Mouse (Mus musculus) MEL (cell line): ENCODE measurements around the gene Pnkp. TPM values are rescaled to one million over a fixed set of nuclear protein-coding genes. Genes with fewer than 3 reads are reported as not detected.

Experiments used
- DNase-seq: peaks from one replicate; pipeline ENCODE4 v3.0.0; 2011; ENCODE audit warnings: low read depth, low spot score
- H3K27ac ChIP-seq: 2 replicates; pipeline ENCODE4 v1.5.1; 2012; ENCODE audit warnings: low read depth, mild to moderate bottlenecking, control low read depth, low read length, moderate library complexity; ENCODE audit not compliant: control insufficient read depth
- H3K27me3 ChIP-seq, 2 experiments: fragments of 150-350 bp in 1 of 2; sonication (generic) in 1 of 2; 2 replicates each; pipeline ENCODE4 v1.6.1; 2012; ENCODE audit warnings: low read length in 2 of 2, mild to moderate bottlenecking in 2 of 2, improper control_type of control experiment in 1 of 2, moderate library complexity in 1 of 2; ENCODE audit not compliant: insufficient read depth in 2 of 2, control insufficient read depth in 1 of 2
- H3K36me3 ChIP-seq, 2 experiments: 2 replicates each; pipeline ENCODE4 v1.6.1; 2012 to 2014; ENCODE audit warnings: low read length in 2 of 2, improper control_type of control experiment in 1 of 2, inconsistent platforms in 1 of 2, mild to moderate bottlenecking in 1 of 2; ENCODE audit not compliant: insufficient read depth in 2 of 2, control insufficient read depth in 1 of 2
- H3K4me1 ChIP-seq, 2 experiments: fragments of 150-350 bp in 1 of 2; sonication (generic) in 1 of 2; 2 replicates each; pipeline ENCODE4 v1.6.1; 2012; ENCODE audit warnings: low read length in 2 of 2, improper control_type of control experiment in 1 of 2, mild to moderate bottlenecking in 1 of 2; ENCODE audit not compliant: insufficient read depth in 2 of 2, control insufficient read depth in 1 of 2
- H3K4me3 ChIP-seq, 2 experiments: fragments of 150-350 bp in 1 of 2; sonication (generic) in 1 of 2; 2 replicates each; pipeline ENCODE4 v1.5.1; 2012; ENCODE audit warnings: low read depth in 2 of 2, low read length in 2 of 2, mild to moderate bottlenecking in 2 of 2, moderate library complexity in 2 of 2, control low read depth in 1 of 2, improper control_type of control experiment in 1 of 2; ENCODE audit not compliant: control insufficient read depth in 1 of 2, insufficient read depth in 1 of 2
- H3K79me2 ChIP-seq: 2 replicates; pipeline ENCODE4 v1.6.1; 2012; ENCODE audit warnings: mild to moderate bottlenecking, low read length, moderate library complexity; ENCODE audit not compliant: control insufficient read depth, poor library complexity, insufficient read depth
- H3K9ac ChIP-seq: 2 replicates; pipeline ENCODE4 v1.6.1; 2012; ENCODE audit warnings: low read depth, mild to moderate bottlenecking, control low read depth, low read length, moderate library complexity; ENCODE audit not compliant: control insufficient read depth, poor library complexity, severe bottlenecking
- H3K9me3 ChIP-seq: fragments of 150-350 bp; sonication (generic); replicated peaks from 2 replicates; pipeline ENCODE4 v1.6.1; 2012; ENCODE audit warnings: mild to moderate bottlenecking, low read length, improper control_type of control experiment, moderate library complexity; ENCODE audit not compliant: insufficient read depth
- BHLHE40 ChIP-seq: IDR thresholded peaks from 2 replicates; pipeline ENCODE4 v1.6.1; 2012; ENCODE audit warnings: low read depth, mild to moderate bottlenecking, inconsistent platforms, low read length, improper control_type of control experiment, borderline replicate concordance
- CHD1 ChIP-seq: IDR thresholded peaks from 2 replicates; pipeline ENCODE4 v1.6.1; 2012; ENCODE audit warnings: low read depth, mild to moderate bottlenecking, inconsistent platforms, low read length, improper control_type of control experiment
- CTCF ChIP-seq, 3 experiments: IDR thresholded peaks in 2 of 3; conservative IDR thresholded peaks in 1 of 3; 2 replicates each; pipeline ENCODE4 v1.5.1; 2011 to 2012; ENCODE audit warnings: low read length in 3 of 3, low read depth in 2 of 3, mild to moderate bottlenecking in 2 of 3, improper control_type of control experiment in 1 of 3, inconsistent platforms in 1 of 3, mixed read lengths in 1 of 3, moderate library complexity in 1 of 3; ENCODE audit not compliant: control insufficient read depth in 1 of 3, insufficient read depth in 1 of 3, poor library complexity in 1 of 3, severe bottlenecking in 1 of 3
- E2F4 ChIP-seq: IDR thresholded peaks from 2 replicates; pipeline ENCODE4 v1.6.1; 2011; ENCODE audit warnings: low read depth, low read length, improper control_type of control experiment, borderline replicate concordance
- ELF1 ChIP-seq: IDR thresholded peaks from 2 replicates; pipeline ENCODE4 v1.6.1; 2014; ENCODE audit warnings: low read depth, mild to moderate bottlenecking, inconsistent platforms, low read length, improper control_type of control experiment, moderate library complexity
- GATA1 ChIP-seq: IDR thresholded peaks from 2 replicates; pipeline ENCODE4 v1.6.1; 2011; ENCODE audit warnings: low read depth, low read length, improper control_type of control experiment
- HCFC1 ChIP-seq: IDR thresholded peaks from 2 replicates; pipeline ENCODE4 v1.6.1; 2012; ENCODE audit warnings: low read depth, mild to moderate bottlenecking, inconsistent platforms, low read length, improper control_type of control experiment, moderate library complexity
- MAZ ChIP-seq: IDR thresholded peaks from 2 replicates; pipeline ENCODE4 v1.6.1; 2012; ENCODE audit warnings: low read depth, mild to moderate bottlenecking, inconsistent platforms, low read length, improper control_type of control experiment
- MEF2A ChIP-seq: IDR thresholded peaks from 2 replicates; pipeline ENCODE4 v1.6.1; 2014; ENCODE audit warnings: low read depth, mild to moderate bottlenecking, inconsistent platforms, low read length, improper control_type of control experiment; ENCODE audit not compliant: poor library complexity, insufficient replicate concordance, severe bottlenecking; ENCODE audit errors: extremely low read depth
- NELFE ChIP-seq: IDR thresholded peaks from 2 replicates; pipeline ENCODE4 v1.6.1; 2011; ENCODE audit warnings: low read depth, low read length, improper control_type of control experiment
- NRF1 ChIP-seq: IDR thresholded peaks from 2 replicates; pipeline ENCODE4 v1.6.1; 2014; ENCODE audit warnings: low read depth, mild to moderate bottlenecking, inconsistent platforms, low read length, improper control_type of control experiment, moderate library complexity; ENCODE audit not compliant: poor library complexity, insufficient read depth, severe bottlenecking
- POLR2A ChIP-seq, 2 experiments: IDR thresholded peaks; 2 replicates each; pipeline ENCODE4 v1.6.1; 2011 to 2012; ENCODE audit warnings: low read length in 2 of 2, mild to moderate bottlenecking in 2 of 2, control low read depth in 1 of 2, improper control_type of control experiment in 1 of 2, low read depth in 1 of 2, moderate library complexity in 1 of 2; ENCODE audit not compliant: control insufficient read depth in 1 of 2, insufficient read depth in 1 of 2, poor library complexity in 1 of 2
- POLR2AphosphoS5 ChIP-seq: IDR thresholded peaks from 2 replicates; pipeline ENCODE4 v1.6.1; 2012; ENCODE audit warnings: low read depth, borderline replicate concordance, mild to moderate bottlenecking, inconsistent platforms, low read length, moderate library complexity, mixed read lengths
- SMC3 ChIP-seq: IDR thresholded peaks from 2 replicates; pipeline ENCODE4 v1.6.1; 2011; ENCODE audit warnings: low read depth, low read length, improper control_type of control experiment
- TAL1 ChIP-seq: IDR thresholded peaks from 2 replicates; pipeline ENCODE4 v1.6.1; 2012; ENCODE audit warnings: mild to moderate bottlenecking, inconsistent platforms, low read length, moderate library complexity, mixed read lengths
- TBP ChIP-seq: IDR thresholded peaks from 2 replicates; pipeline ENCODE4 v1.8.0; 2011; ENCODE audit warnings: low read depth, low read length, improper control_type of control experiment
- TCF12 ChIP-seq: IDR thresholded peaks from 2 replicates; pipeline ENCODE4 v1.6.1; 2014; ENCODE audit warnings: low read depth, mild to moderate bottlenecking, inconsistent platforms, low read length, improper control_type of control experiment, moderate library complexity
- UBTF ChIP-seq: IDR thresholded peaks from 2 replicates; pipeline ENCODE4 v1.6.1; 2012; ENCODE audit warnings: low read depth, mild to moderate bottlenecking, inconsistent platforms, low read length, improper control_type of control experiment, moderate library complexity, borderline replicate concordance; ENCODE audit not compliant: insufficient read depth
- ZKSCAN1 ChIP-seq: IDR thresholded peaks from 2 replicates; pipeline ENCODE4 v1.6.1; 2012; ENCODE audit warnings: low read depth, mild to moderate bottlenecking, inconsistent platforms, low read length, improper control_type of control experiment, moderate library complexity
- ZNF384 ChIP-seq: IDR thresholded peaks from 2 replicates; pipeline ENCODE4 v1.6.1; 2012; ENCODE audit warnings: low read depth, mild to moderate bottlenecking, inconsistent platforms, low read length, improper control_type of control experiment
- polyA plus RNA-seq, 2 experiments: library from polyadenylated mRNA; stranded (reverse) in 1 of 2; unstranded in 1 of 2; fragments of >175 nt in 1 of 2; fragments of >200 nt in 1 of 2; gene quantifications; 2 replicates each; pipeline versions ENCODE4 v1.2.1 to v1.2.4; 2012; ENCODE audit warnings: low replicate concordance in 2 of 2, low read depth in 1 of 2; ENCODE audit not compliant: insufficient read length in 2 of 2, insufficient read depth in 1 of 2, missing spikeins in 1 of 2
- total RNA-seq: library from RNA; depleted of rRNA; stranded (reverse); fragments of 300-350 nt; gene quantifications from 2 replicates; pipeline ENCODE4 v1.2.3, GENCODE M21; 2012

Pnkp gene
- total and polyA plus RNA-seq, 3 experiments, result 39.3 to 45.6 TPM; not detected in 1

DNA sequence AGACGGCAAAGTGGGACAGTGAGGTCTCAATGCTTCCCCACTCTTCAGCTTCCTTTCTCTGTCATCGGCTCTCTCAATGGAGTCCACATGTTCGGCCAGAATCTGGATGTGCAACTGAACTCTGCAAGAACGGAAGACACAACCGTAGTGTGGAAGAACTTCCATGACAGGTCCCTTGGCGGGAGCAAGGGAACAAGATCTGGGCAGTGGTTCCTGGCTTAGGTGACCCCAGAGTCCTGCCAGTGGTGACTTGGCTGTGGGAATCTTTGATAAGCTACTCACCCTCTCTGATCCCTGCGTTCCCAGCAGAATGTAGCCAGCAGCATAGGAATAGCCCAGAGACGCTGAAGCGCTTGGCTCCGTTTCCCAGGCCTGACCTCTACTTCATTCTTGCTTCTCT, 39.6 kb downstream of the Pnkp start:
- H3K9me3 ChIP-seq, result no peaks in the 10 kb centered on the region
- H3K9ac ChIP-seq, result peak overlapping the region; percentile 86
- DNase-seq, result no peak
- peak overlapping the region; percentile 59 for H3K27ac ChIP-seq
- peaks cover 0 to 6% of the 10 kb centered on the region in 2 experiments; a peak in 2 of 4 replicates for H3K36me3 ChIP-seq
- peak overlapping the region; percentile 72 to 88 for H3K4me3 ChIP-seq
- H3K27me3 ChIP-seq, result no peaks in the 10 kb centered on the region
- no peak for TF ChIP-seq E2F4
- no peak for TF ChIP-seq HCFC1
- TF ChIP-seq ZNF384, result no peak
- no peak for TF ChIP-seq POLR2A (IDR thresholded peaks at IDR 0.05; ENCODE audit: control insufficient read depth in 1 of 2, insufficient read depth in 1 of 2, low read depth in 1 of 2, low read length in 2 of 2, poor library complexity in 1 of 2)
- no peak for TF ChIP-seq TBP
- TF ChIP-seq ELF1, result no peak
- TF ChIP-seq CTCF (IDR thresholded peaks at IDR 0.05 in 2 of 3, conservative IDR thresholded peaks at IDR 0.05 in 1 of 3; ENCODE audit: control insufficient read depth in 1 of 3, insufficient read depth in 1 of 3, low read depth in 2 of 3, low read length in 3 of 3, poor library complexity in 1 of 3, severe bottlenecking in 1 of 3), result no peak
- no peak for TF ChIP-seq CHD1
- no peak for TF ChIP-seq GATA1
- TF ChIP-seq NRF1, result no peak
- no peak for TF ChIP-seq TAL1
- no peak for TF ChIP-seq UBTF
- TF ChIP-seq NELFE, result no peak
- no peak for TF ChIP-seq BHLHE40
- no peak for TF ChIP-seq MEF2A
- no peak for TF ChIP-seq MAZ
- no peak for TF ChIP-seq ZKSCAN1
- H3K4me1 ChIP-seq, result peaks cover 0 to 12% of the 10 kb centered on the region in 2 experiments; a peak in 2 of 4 replicates
- peaks cover 7% of the 10 kb centered on the region for H3K79me2 ChIP-seq

- H3K79me2 ChIP-seq, result no peaks in the 10 kb centered on the region; the same call in 1 of the 2 replicates
- peak; percentile 28 for DNase-seq
- peaks cover 0 to 8% of the 10 kb centered on the region in 2 experiments; a peak in 2 of 4 replicates for H3K4me1 ChIP-seq
- H3K36me3 ChIP-seq, result peaks cover 0 to 6% of the 10 kb centered on the region in 2 experiments; a peak in 2 of 4 replicates
- no peaks in the 10 kb centered on the region for H3K9me3 ChIP-seq
- TF ChIP-seq SMC3, result 0 out of 2 replicates have a peak, but pooled peaks have one; percentile 7
- TF ChIP-seq POLR2AphosphoS5, result no peak
- peak; percentile 26 to 53 (median 30); a peak in 5 of 6 replicates for TF ChIP-seq CTCF (IDR thresholded peaks at IDR 0.05 in 2 of 3, conservative IDR thresholded peaks at IDR 0.05 in 1 of 3; ENCODE audit: control insufficient read depth in 1 of 3, insufficient read depth in 1 of 3, low read depth in 2 of 3, low read length in 3 of 3, poor library complexity in 1 of 3, severe bottlenecking in 1 of 3)
- TF ChIP-seq TCF12, result no peak
- H3K9ac ChIP-seq, result no peak overlapping the region
- no peaks in the 10 kb centered on the region for H3K27me3 ChIP-seq
- no peak overlapping the region for H3K27ac ChIP-seq
- H3K4me3 ChIP-seq, result no peak overlapping the region
Observed at GRCm38 (mm10) chr7:44898607-44899006, 41.7 kb downstream of the Pnkp start.
